Mouse (Mus musculus) CH12.LX (cell line): ENCODE data around the gene Cdkl5. TPM values are rescaled to one million over a fixed set of nuclear protein-coding genes. Genes with fewer than 3 reads are reported as not detected.

Source experiments
- DNase-seq: peaks from one replicate; pipeline ENCODE4 v3.0.0-alpha.2; 2013; ENCODE audit errors: extremely low read depth
- H3K27ac ChIP-seq: 2 replicates; pipeline ENCODE4 v1.5.1; 2012; ENCODE audit warnings: low read depth, mild to moderate bottlenecking, control low read depth, moderate library complexity; ENCODE audit not compliant: insufficient read depth
- H3K27me3 ChIP-seq: replicated peaks from 2 replicates; pipeline ENCODE3; 2012; ENCODE audit warnings: inconsistent platforms
- H3K36me3 ChIP-seq, 2 experiments: replicated peaks in 1 of 2; 2 replicates each; pipeline versions ENCODE3 to v1.6.1; 2012; ENCODE audit warnings: inconsistent platforms in 1 of 2, low read length in 1 of 2, mild to moderate bottlenecking in 1 of 2, mixed read lengths in 1 of 2, moderate library complexity in 1 of 2; ENCODE audit not compliant: control insufficient read depth in 1 of 2, insufficient read depth in 1 of 2
- H3K4me1 ChIP-seq, 2 experiments: 2 replicates each; pipeline ENCODE4 v1.6.1; 2012; ENCODE audit warnings: inconsistent platforms in 1 of 2, moderate library complexity in 1 of 2; ENCODE audit not compliant: insufficient read depth in 2 of 2, control insufficient read depth in 1 of 2
- H3K4me2 ChIP-seq: 2 replicates; pipeline ENCODE4 v1.6.1; 2012; ENCODE audit warnings: low read depth, mild to moderate bottlenecking, control low read depth; ENCODE audit not compliant: poor library complexity, insufficient read depth, severe bottlenecking
- H3K4me3 ChIP-seq, 3 experiments: fragments of 150-350 bp in 1 of 3; sonication (generic) in 1 of 3; replicated peaks in 1 of 3; 2 replicates each; pipeline versions ENCODE3 to v1.5.1; 2011 to 2012; ENCODE audit warnings: low read depth in 2 of 3, low read length in 2 of 3, mild to moderate bottlenecking in 2 of 3, moderate library complexity in 2 of 3, control low read depth in 1 of 3, improper control_type of control experiment in 1 of 3, inconsistent platforms in 1 of 3, mixed read lengths in 1 of 3; ENCODE audit not compliant: poor library complexity in 1 of 3
- H3K79me2 ChIP-seq: replicated peaks from 2 replicates; pipeline ENCODE4 v1.6.1; 2012; ENCODE audit warnings: mild to moderate bottlenecking, moderate library complexity; ENCODE audit not compliant: control insufficient read depth, poor library complexity, insufficient read depth, severe bottlenecking; ENCODE audit errors: extremely low read depth
- H3K9ac ChIP-seq: 2 replicates; pipeline ENCODE4 v1.6.1; 2012; ENCODE audit warnings: low read depth, mild to moderate bottlenecking, control low read depth, moderate library complexity; ENCODE audit not compliant: insufficient read depth
- H3K9me3 ChIP-seq: replicated peaks from 2 replicates; pipeline ENCODE3; 2012; ENCODE audit warnings: low read length, inconsistent platforms, mixed read lengths
- BHLHE40 ChIP-seq: IDR thresholded peaks from 2 replicates; pipeline ENCODE4 v1.6.1; 2011; ENCODE audit warnings: mild to moderate bottlenecking, low read depth, low read length, improper control_type of control experiment
- E2F4 ChIP-seq: IDR thresholded peaks from 2 replicates; pipeline ENCODE4 v1.6.1; 2011; ENCODE audit warnings: low read depth, low read length, improper control_type of control experiment; ENCODE audit not compliant: insufficient replicate concordance
- ELF1 ChIP-seq: IDR thresholded peaks from 2 replicates; pipeline ENCODE4 v1.6.1; 2014; ENCODE audit warnings: low read depth, mild to moderate bottlenecking, inconsistent platforms, low read length, improper control_type of control experiment
- EP300 ChIP-seq: IDR thresholded peaks from 2 replicates; pipeline ENCODE4 v1.6.1; 2011; ENCODE audit warnings: low read length, improper control_type of control experiment
- ETS1 ChIP-seq: conservative IDR thresholded peaks from 2 replicates; pipeline ENCODE4 v1.6.1; 2012; ENCODE audit warnings: low read depth, mild to moderate bottlenecking, inconsistent platforms, low read length, improper control_type of control experiment, moderate library complexity
- HCFC1 ChIP-seq: IDR thresholded peaks from 2 replicates; pipeline ENCODE4 v1.6.1; 2012; ENCODE audit warnings: low read depth, mild to moderate bottlenecking, inconsistent platforms, low read length, improper control_type of control experiment
- IRF4 ChIP-seq: IDR thresholded peaks from 2 replicates; pipeline ENCODE4 v1.6.1; 2014; ENCODE audit warnings: low read depth, mild to moderate bottlenecking, inconsistent platforms, low read length, improper control_type of control experiment
- JUN ChIP-seq: IDR thresholded peaks from 2 replicates; pipeline ENCODE4 v1.6.1; 2011; ENCODE audit warnings: low read depth, mild to moderate bottlenecking, low read length, improper control_type of control experiment, moderate library complexity; ENCODE audit not compliant: insufficient read depth
- JUND ChIP-seq: conservative IDR thresholded peaks from 2 replicates; pipeline ENCODE4 v1.6.1; 2011; ENCODE audit warnings: low read depth, low read length, improper control_type of control experiment
- KAT2A ChIP-seq: IDR thresholded peaks from 2 replicates; pipeline ENCODE4 v1.6.1; 2012; ENCODE audit warnings: low read length, improper control_type of control experiment, inconsistent platforms; ENCODE audit not compliant: insufficient replicate concordance
- MAFK ChIP-seq: IDR thresholded peaks from 2 replicates; pipeline ENCODE4 v1.6.1; 2011; ENCODE audit warnings: low read length, improper control_type of control experiment; ENCODE audit not compliant: insufficient replicate concordance
- MAX ChIP-seq: IDR thresholded peaks from 2 replicates; pipeline ENCODE4 v1.6.1; 2011; ENCODE audit warnings: low read length, improper control_type of control experiment
- MEF2A ChIP-seq: IDR thresholded peaks from 2 replicates; pipeline ENCODE4 v1.6.1; 2014; ENCODE audit warnings: low read depth, mild to moderate bottlenecking, inconsistent platforms, low read length, improper control_type of control experiment, borderline replicate concordance
- MXI1 ChIP-seq: IDR thresholded peaks from 2 replicates; pipeline ENCODE4 v1.6.1; 2011; ENCODE audit warnings: mild to moderate bottlenecking, low read depth, low read length, improper control_type of control experiment
- MYC ChIP-seq: IDR thresholded peaks from 2 replicates; pipeline ENCODE4 v1.6.1; 2011; ENCODE audit warnings: low read depth, mild to moderate bottlenecking, improper control_type of control experiment, low read length
- NELFE ChIP-seq: IDR thresholded peaks from 2 replicates; pipeline ENCODE4 v1.6.1; 2011; ENCODE audit warnings: low read depth, low read length, improper control_type of control experiment
- PAX5 ChIP-seq: IDR thresholded peaks from 2 replicates; pipeline ENCODE4 v1.6.1; 2012; ENCODE audit warnings: low read length, inconsistent platforms, mixed read lengths
- POLR2AphosphoS2 ChIP-seq: IDR thresholded peaks from 2 replicates; pipeline ENCODE4 v1.6.1; 2011; ENCODE audit warnings: low read depth, low read length, improper control_type of control experiment
- RAD21 ChIP-seq: IDR thresholded peaks from 2 replicates; pipeline ENCODE4 v1.6.1; 2011; ENCODE audit warnings: low read depth, mild to moderate bottlenecking, low read length, improper control_type of control experiment, moderate library complexity
- RCOR1 ChIP-seq: conservative IDR thresholded peaks from 2 replicates; pipeline ENCODE4 v1.6.1; 2012; ENCODE audit warnings: low read depth, mild to moderate bottlenecking, inconsistent platforms, low read length, improper control_type of control experiment
- SIN3A ChIP-seq: IDR thresholded peaks from 2 replicates; pipeline ENCODE4 v1.6.1; 2012; ENCODE audit warnings: low read length, improper control_type of control experiment, inconsistent platforms
- SMC3 ChIP-seq: IDR thresholded peaks from 2 replicates; pipeline ENCODE4 v1.6.1; 2011; ENCODE audit warnings: low read depth, low read length, improper control_type of control experiment
- TBP ChIP-seq: conservative IDR thresholded peaks from 2 replicates; pipeline ENCODE4 v1.6.1; 2011; ENCODE audit warnings: low read depth, low read length, improper control_type of control experiment
- TCF12 ChIP-seq: IDR thresholded peaks from 2 replicates; pipeline ENCODE4 v1.6.1; 2014; ENCODE audit warnings: low read depth, mild to moderate bottlenecking, inconsistent platforms, low read length, improper control_type of control experiment
- USF1 ChIP-seq: IDR thresholded peaks from 2 replicates; pipeline ENCODE4 v1.6.1; 2014; ENCODE audit warnings: low read depth, mild to moderate bottlenecking, inconsistent platforms, low read length, improper control_type of control experiment
- USF2 ChIP-seq: conservative IDR thresholded peaks from 2 replicates; pipeline ENCODE4 v1.6.1; 2011; ENCODE audit warnings: low read depth, low read length, improper control_type of control experiment
- ZC3H11A ChIP-seq: IDR thresholded peaks from 2 replicates; pipeline ENCODE4 v1.6.1; 2012; ENCODE audit warnings: low read depth, mild to moderate bottlenecking, inconsistent platforms, low read length, improper control_type of control experiment
- ZKSCAN1 ChIP-seq: IDR thresholded peaks from 2 replicates; pipeline ENCODE4 v1.6.1; 2012; ENCODE audit warnings: low read depth, inconsistent platforms, low read length, improper control_type of control experiment, borderline replicate concordance
- ZMIZ1 ChIP-seq: IDR thresholded peaks from 2 replicates; pipeline ENCODE4 v1.6.1; 2012; ENCODE audit warnings: low read depth, mild to moderate bottlenecking, inconsistent platforms, low read length, improper control_type of control experiment
- ZNF384 ChIP-seq: IDR thresholded peaks from 2 replicates; pipeline ENCODE4 v1.6.1; 2012; ENCODE audit warnings: low read depth, low read length, improper control_type of control experiment, inconsistent platforms
- dilution Hi-C: fragments of 300-500 bp; cut with MboI; formaldehyde crosslinking; loops from 2 replicates; pipeline ENCODE4 v1.14.3; 2020; ENCODE audit warnings: low sequenced_read_pairs; ENCODE audit not compliant: extremely low pct_unique_long_range_greater_than_20kb, extremely low pct_ligation_motif_present
- in situ Hi-C: fragments of 300-500 bp; cut with MboI; formaldehyde crosslinking; loops from 3 replicates; pipeline ENCODE4 v1.14.3; 2019; ENCODE audit warnings: low sequenced_read_pairs, low pct_ligation_motif_present, low pct_unique_long_range_greater_than_20kb, mixed read lengths
- polyA plus RNA-seq: library from polyadenylated mRNA; unstranded; fragments of >175 nt; gene quantifications from 2 replicates; pipeline ENCODE4 v1.2.1, GENCODE M21; 2012; ENCODE audit warnings: low read depth; ENCODE audit not compliant: insufficient read length
- total RNA-seq, 2 experiments: library from RNA; depleted of rRNA; stranded (reverse); fragments of 300-350 nt in 1 of 2; fragments of >200 nt in 1 of 2; gene quantifications; 2 replicates each; pipeline ENCODE4 v1.2.3; 2012 to 2014

Gene Cdkl5
- total and polyA plus RNA-seq, 3 experiments: 0.25 to 0.63 (median 0.30) TPM

DNA sequence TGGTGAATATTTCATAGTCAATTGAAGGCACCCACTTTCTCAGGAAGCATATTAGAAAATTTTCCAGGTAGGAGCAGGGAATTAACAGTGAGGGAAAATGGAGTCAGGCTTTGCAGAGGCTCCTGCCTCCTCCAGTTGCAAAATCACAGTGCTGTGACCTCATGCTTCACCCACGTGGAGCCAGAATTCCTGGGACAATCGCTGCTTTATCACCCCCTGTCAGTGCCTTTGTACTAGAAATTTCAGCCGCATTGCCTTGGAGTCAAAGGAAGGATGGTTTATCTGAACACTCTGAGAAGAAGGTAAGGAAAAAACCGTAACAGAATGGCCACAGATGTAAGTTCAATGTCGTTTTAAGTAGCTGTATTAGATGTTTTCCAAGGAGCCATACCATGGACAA lies 1.5 kb upstream of the Cdkl5 start:
- Histone ChIP-seq H3K36me3 (no peaks in the 10 kb centered on the region), H3K9me3 (no peaks in the 10 kb centered on the region), H3K9ac (no peak overlapping the region), H3K4me1 (no peaks in the 10 kb centered on the region), H3K4me2 (no peak overlapping the region), H3K27me3 (no peaks in the 10 kb centered on the region), H3K4me3 (no peak overlapping the region), H3K79me2 (no peaks in the 10 kb centered on the region), H3K27ac (no peak overlapping the region)
- no peak for DNase-seq
- in situ Hi-C loops (no loop called here), dilution Hi-C loops (no loop called here)
- TF ChIP-seq JUN (no peak), POLR2AphosphoS2 (no peak), SMC3 (no peak), KAT2A (no peak), ZNF384 (no peak), NELFE (no peak), BHLHE40 (no peak), MEF2A (no peak), USF1 (no peak), USF2 (no peak), JUND (no peak)

DNA sequence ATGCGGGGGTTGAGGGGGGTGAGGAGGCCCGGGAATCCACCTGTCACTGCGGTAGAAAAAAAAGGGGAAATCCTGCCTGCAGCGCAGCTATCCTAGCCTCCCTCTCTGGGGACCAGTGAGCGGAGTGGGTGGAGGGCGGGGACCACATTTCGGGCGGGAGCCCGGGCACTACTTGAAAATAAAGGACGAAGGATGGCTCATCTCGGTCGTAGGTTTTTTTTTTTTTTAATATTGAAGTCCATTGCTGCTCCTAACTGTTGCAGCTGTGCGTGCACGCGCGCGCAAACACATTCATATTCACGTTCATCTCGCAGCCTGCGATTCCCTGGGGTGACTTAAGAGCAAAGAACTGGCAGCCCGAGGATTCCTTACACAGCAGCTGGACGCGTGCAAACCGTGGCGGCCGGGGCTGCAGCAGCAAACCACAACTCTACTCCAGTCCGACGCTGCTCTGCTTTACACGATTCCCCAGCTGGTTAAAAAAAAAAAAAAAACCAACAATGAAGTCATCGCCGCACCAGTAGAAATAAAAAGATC lies 695 bp upstream of the Cdkl5 start:
- Histone ChIP-seq H3K9me3 (no peaks in the 10 kb centered on the region), H3K4me1 (no peaks in the 10 kb centered on the region), H3K4me3 (peak overlapping the region in 2 of 3 experiments; percentile 60), H3K27ac (no peak overlapping the region), H3K4me2 (peak overlapping the region; percentile 67), H3K36me3 (no peaks in the 10 kb centered on the region), H3K27me3 (no peaks in the 10 kb centered on the region), H3K9ac (peak overlapping the region; percentile 35; the same call in 1 of the 2 replicates), H3K79me2 (no peaks in the 10 kb centered on the region)
- TF ChIP-seq ZNF384 (peak; percentile 84), JUN (no peak), ETS1 (peak; percentile 74), BHLHE40 (peak; percentile 89), ZC3H11A (no peak), HCFC1 (no peak), PAX5 (no peak), MXI1 (no peak; the same call in 1 of the 2 replicates), TCF12 (no peak), JUND (no peak), SIN3A (no peak; the same call in 1 of the 2 replicates), IRF4 (no peak), ZKSCAN1 (no peak), ZMIZ1 (no peak), RAD21 (no peak), RCOR1 (no peak), MAFK (no peak), E2F4 (no peak), ELF1 (no peak), MYC (no peak), SMC3 (no peak), TBP (no peak), MAX (peak; percentile 44; the same call in 1 of the 2 replicates), POLR2AphosphoS2 (no peak), EP300 (0 out of 2 replicates have a peak, but pooled peaks have one; percentile 13)
- dilution Hi-C loops: no loop called here
- DNase-seq: peak; percentile 59
- in situ Hi-C loops: no loop called here
